Mouse (Mus musculus): ENCODE data around the gene Gipr. TPM values are rescaled to one million over a fixed set of nuclear protein-coding genes. Genes with fewer than 3 reads are reported as not detected.
A peak's percentile ranks its signal among the peaks of the same experiment; 100 is the strongest.
"Not testable (repeated sequence)": the region's sequence is repeated elsewhere in the genome, so short reads cannot be mapped to it uniquely, and the experiment has no call there.

Gene Gipr
- polyA plus RNA-seq, 1 experiment from 2014 or later = 1.0 TPM

GRCm38 (mm10) chr7:19159411-19159810, 6.5 kb downstream of the Gipr start:
- H3K4me3 ChIP-seq (ENCODE audit: low read depth, low read length) = no peak overlapping the region
- peaks cover 7% of the 10 kb centered on the region; the same call in 1 of the 2 replicates for H3K27me3 ChIP-seq (replicated peaks; ENCODE audit: insufficient read depth, low read length)
- 14% methylated on average over 18 of the region's 18 CpGs for WGBS
- H3K36me3 ChIP-seq (ENCODE audit: insufficient read depth, low read length) = no peaks in the 10 kb centered on the region
- DNase-seq (ENCODE audit: low spot score) = no peak
- no peak for ATAC-seq
- H3K9me3 ChIP-seq (ENCODE audit: low read length) = no peaks in the 10 kb centered on the region
- peak overlapping the region; percentile 57 for H3K4me2 ChIP-seq (replicated peaks; ENCODE audit: low read depth, low read length)
- H3K9ac ChIP-seq (replicated peaks; ENCODE audit: low read depth) = no peak overlapping the region
- peaks cover 10% of the 10 kb centered on the region for H3K4me1 ChIP-seq (ENCODE audit: insufficient read depth, low read depth, low read length)
- TF ChIP-seq EP300 (IDR thresholded peaks at IDR 0.05) (no peak), CTCF (IDR thresholded peaks at IDR 0.05) (no peak)
- H3K27ac ChIP-seq (ENCODE audit: low read length) = no peak overlapping the region

- Histone ChIP-seq H3K9me3 (ENCODE audit: low read length) (no peaks in the 10 kb centered on the region), H3K27me3 (replicated peaks; ENCODE audit: insufficient read depth, low read length) (peaks cover 7% of the 10 kb centered on the region; the same call in 1 of the 2 replicates), H3K9ac (replicated peaks; ENCODE audit: low read depth) (no peak overlapping the region), H3K36me3 (ENCODE audit: insufficient read depth, low read length) (0 out of 2 replicates have a peak, but pooled peaks cover 5% of the 10 kb centered on the region), H3K4me2 (replicated peaks; ENCODE audit: low read depth, low read length) (no peak overlapping the region), H3K4me1 (ENCODE audit: insufficient read depth, low read depth, low read length) (peaks cover 7% of the 10 kb centered on the region), H3K27ac (ENCODE audit: low read length) (no peak overlapping the region), H3K4me3 (ENCODE audit: low read depth, low read length) (no peak overlapping the region)
- DNase-seq (ENCODE audit: low spot score) (no peak), ATAC-seq (no peak)
- WGBS = 64% methylated on average over 11 of the region's 11 CpGs
- TF ChIP-seq CTCF (IDR thresholded peaks at IDR 0.05) = no peak
Measured at GRCm38 (mm10) chr7:19158601-19159000, 7.3 kb downstream of the Gipr start.

- Histone ChIP-seq H3K4me2 (replicated peaks; ENCODE audit: low read depth, low read length) (no peak overlapping the region), H3K9ac (replicated peaks; ENCODE audit: low read depth) (no peak overlapping the region), H3K27ac (ENCODE audit: low read length) (no peak overlapping the region), H3K27me3 (replicated peaks; ENCODE audit: insufficient read depth, low read length) (peaks cover 7% of the 10 kb centered on the region; the same call in 1 of the 2 replicates), H3K36me3 (ENCODE audit: insufficient read depth, low read length) (0 out of 2 replicates have a peak, but pooled peaks cover 14% of the 10 kb centered on the region), H3K4me1 (ENCODE audit: insufficient read depth, low read depth, low read length) (peaks cover 7% of the 10 kb centered on the region), H3K9me3 (ENCODE audit: low read length) (no peaks in the 10 kb centered on the region), H3K4me3 (ENCODE audit: low read depth, low read length) (no peak overlapping the region)
- TF ChIP-seq CTCF (IDR thresholded peaks at IDR 0.05) = peak; percentile 99
- TF ChIP-seq EP300 (IDR thresholded peaks at IDR 0.05) = no peak
- DNase-seq (ENCODE audit: low spot score) = peak; percentile 85
- 5% methylated on average over 30 of the region's 30 CpGs for WGBS
- peak; percentile 84 for ATAC-seq
Measured at GRCm38 (mm10) chr7:19157160-19157800, 8.6 kb downstream of the Gipr start.

- WGBS = 57% methylated on average over 13 of the region's 13 CpGs
- no peak for DNase-seq (ENCODE audit: low spot score)
- no peaks in the 10 kb centered on the region for H3K9me3 ChIP-seq (ENCODE audit: low read length)
- H3K27me3 ChIP-seq (replicated peaks; ENCODE audit: insufficient read depth, low read length) = peaks cover 7% of the 10 kb centered on the region; the same call in 1 of the 2 replicates
- no peak overlapping the region for H3K9ac ChIP-seq (replicated peaks; ENCODE audit: low read depth)
- 0 out of 2 replicates have a peak, but pooled peaks cover 14% of the 10 kb centered on the region for H3K36me3 ChIP-seq (ENCODE audit: insufficient read depth, low read length)
- no peak for TF ChIP-seq EP300 (IDR thresholded peaks at IDR 0.05)
- peak; percentile 52 for TF ChIP-seq CTCF (IDR thresholded peaks at IDR 0.05)
- no peak overlapping the region for H3K4me3 ChIP-seq (ENCODE audit: low read depth, low read length)
- H3K27ac ChIP-seq (ENCODE audit: low read length) = no peak overlapping the region
- no peak for ATAC-seq
- no peak overlapping the region for H3K4me2 ChIP-seq (replicated peaks; ENCODE audit: low read depth, low read length)
- H3K4me1 ChIP-seq (ENCODE audit: insufficient read depth, low read depth, low read length) = peaks cover 7% of the 10 kb centered on the region
Measured at GRCm38 (mm10) chr7:19155825-19156475, 10.0 kb downstream of the Gipr start.

- DNase-seq (ENCODE audit: low spot score) (no peak), ATAC-seq (no peak)
- TF ChIP-seq CTCF (IDR thresholded peaks at IDR 0.05) (no peak), EP300 (IDR thresholded peaks at IDR 0.05) (no peak)
- Histone ChIP-seq H3K9me3 (ENCODE audit: low read length) (no peaks in the 10 kb centered on the region), H3K4me1 (ENCODE audit: insufficient read depth, low read depth, low read length) (peaks cover 12% of the 10 kb centered on the region), H3K4me3 (ENCODE audit: low read depth, low read length) (no peak overlapping the region), H3K27me3 (replicated peaks; ENCODE audit: insufficient read depth, low read length) (peaks cover 6% of the 10 kb centered on the region; the same call in 1 of the 2 replicates), H3K27ac (ENCODE audit: low read length) (no peak overlapping the region), H3K9ac (replicated peaks; ENCODE audit: low read depth) (no peak overlapping the region), H3K36me3 (ENCODE audit: insufficient read depth, low read length) (0 out of 2 replicates have a peak, but pooled peaks cover 14% of the 10 kb centered on the region), H3K4me2 (replicated peaks; ENCODE audit: low read depth, low read length) (no peak overlapping the region)
- 70% methylated on average over 8 of the region's 8 CpGs for WGBS
Measured at GRCm38 (mm10) chr7:19154796-19155195, 11.1 kb downstream of the Gipr start.

GRCm38 (mm10) chr7:19151121-19151520, 14.8 kb downstream of the Gipr start:
- H3K9me3 ChIP-seq (ENCODE audit: low read length); H3K4me3 ChIP-seq (ENCODE audit: low read depth, low read length); H3K9ac ChIP-seq (replicated peaks; ENCODE audit: low read depth); H3K4me2 ChIP-seq (replicated peaks; ENCODE audit: low read depth, low read length); H3K27me3 ChIP-seq (replicated peaks; ENCODE audit: insufficient read depth, low read length); H3K4me1 ChIP-seq (ENCODE audit: insufficient read depth, low read depth, low read length); H3K27ac ChIP-seq (ENCODE audit: low read length); ATAC-seq; DNase-seq (ENCODE audit: low spot score): not testable (repeated sequence)
- 0 out of 2 replicates have a peak, but pooled peaks cover 14% of the 10 kb centered on the region for H3K36me3 ChIP-seq (ENCODE audit: insufficient read depth, low read length)
- 85% methylated on average over 10 of the region's 10 CpGs for WGBS

All from lung, postnatal 0 days (tissue).